Mouse (Mus musculus): ENCODE measurements around the gene Psme2. TPM values are rescaled to one million over a fixed set of nuclear protein-coding genes. Genes with fewer than 3 reads are reported as not detected.

The Psme2 gene
- polyA plus RNA-seq, 1 experiment from 2014 or later = 481 TPM

DNA sequence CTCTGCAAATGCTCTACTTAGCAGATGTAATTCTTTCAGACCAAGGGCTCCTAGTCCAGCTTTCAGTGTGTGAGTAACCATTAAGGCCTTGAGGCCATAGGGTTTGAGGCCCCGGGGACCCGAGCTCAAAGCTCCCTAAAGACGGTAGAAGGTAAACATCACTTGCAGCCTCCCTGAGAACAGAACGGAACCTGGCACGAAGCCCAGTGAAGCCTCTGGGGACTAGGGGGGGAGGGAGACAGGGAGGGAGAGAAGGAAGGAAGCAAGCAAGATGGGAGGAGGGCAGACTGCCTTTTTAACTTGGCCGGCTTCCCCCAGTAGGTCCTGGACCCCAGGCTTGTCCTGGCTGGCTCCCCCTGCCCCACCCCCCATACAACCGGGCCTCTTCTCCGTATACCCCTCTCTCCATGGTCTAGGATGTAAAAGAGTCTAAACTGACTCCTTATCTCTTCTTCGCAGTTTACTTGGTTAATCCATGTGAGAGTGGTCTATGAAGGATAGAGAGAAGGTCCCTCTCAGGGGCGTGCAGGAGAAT lies 50.1 kb downstream of the Psme2 start:
- Histone ChIP-seq H3K27me3 (replicated peaks; ENCODE audit: control insufficient read depth, insufficient read depth, low read length) (no peaks in the 10 kb centered on the region), H3K9ac (ENCODE audit: low read depth, low read length) (peak overlapping the region; percentile 65), H3K9me3 (ENCODE audit: control insufficient read depth) (no peaks in the 10 kb centered on the region), H3K4me2 (replicated peaks; ENCODE audit: low read depth) (peak overlapping the region; percentile 87), H3K4me3 (ENCODE audit: low read depth, low read length) (peak overlapping the region; percentile 65), H3K27ac (ENCODE audit: low read depth, low read length) (peak overlapping the region; percentile 87), H3K4me1 (replicated peaks; ENCODE audit: control insufficient read depth, insufficient read depth, low read length) (peaks cover 4% of the 10 kb centered on the region; the same call in 1 of the 2 replicates), H3K36me3 (ENCODE audit: control insufficient read depth, insufficient read depth) (peaks cover 23% of the 10 kb centered on the region)
- WGBS = 2% methylated on average over 10 of the region's 10 CpGs
- peak; percentile 60 for ATAC-seq
- TF ChIP-seq CTCF (IDR thresholded peaks at IDR 0.05; ENCODE audit: low read depth) = no peak

DNA sequence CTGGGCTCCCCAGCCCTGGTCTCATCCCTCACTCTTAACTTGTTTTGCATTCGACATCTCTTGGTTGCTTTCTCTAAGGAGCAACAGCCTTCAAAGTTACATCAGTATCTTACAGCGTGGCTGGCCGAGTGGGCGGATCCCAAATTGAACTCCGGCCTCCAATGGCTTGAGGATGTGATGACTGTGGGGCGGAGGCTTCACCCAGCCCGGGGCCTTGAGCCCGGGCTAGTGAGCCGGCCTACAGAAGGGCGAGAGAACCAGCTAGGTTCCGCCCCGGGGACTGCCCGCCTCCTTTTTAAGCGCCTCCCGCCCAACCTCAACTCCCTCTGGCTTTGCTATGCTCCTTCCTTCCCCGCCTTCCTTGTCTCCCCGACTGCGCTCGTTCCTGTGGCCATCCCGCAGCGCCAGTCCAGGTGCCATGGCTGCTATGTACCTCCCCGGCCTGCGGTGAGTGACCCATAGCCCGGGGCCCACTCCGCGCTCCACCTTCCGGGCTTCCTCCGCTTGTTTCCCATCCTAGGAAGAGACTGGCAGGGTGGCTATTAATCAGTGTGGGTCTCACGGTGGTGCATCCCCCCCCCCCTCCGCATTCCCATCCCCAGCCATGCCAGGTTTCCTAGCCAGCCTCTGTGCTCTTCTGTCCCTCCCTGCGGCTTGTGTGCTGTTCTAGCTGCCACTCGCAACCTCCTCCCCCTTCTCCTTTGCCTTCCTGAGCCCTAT lies 50.7 kb downstream of the Psme2 start, which contains the start of gene Pck2:
Gene Pck2 (plus strand): TSS at position 200 of the 720 bp plus-strand sequence.
- Histone ChIP-seq H3K4me1 (replicated peaks; ENCODE audit: control insufficient read depth, insufficient read depth, low read length) (peaks cover 4% of the 10 kb centered on the region; the same call in 1 of the 2 replicates), H3K27me3 (replicated peaks; ENCODE audit: control insufficient read depth, insufficient read depth, low read length) (no peaks in the 10 kb centered on the region), H3K9ac (ENCODE audit: low read depth, low read length) (peak within 1 kb of the TSS; percentile 65), H3K36me3 (ENCODE audit: control insufficient read depth, insufficient read depth) (peaks cover 19% of the 10 kb centered on the region), H3K27ac (ENCODE audit: low read depth, low read length) (peak within 1 kb of the TSS; percentile 87), H3K4me2 (replicated peaks; ENCODE audit: low read depth) (peak within 1 kb of the TSS; percentile 87), H3K9me3 (ENCODE audit: control insufficient read depth) (no peaks in the 10 kb centered on the region), H3K4me3 (ENCODE audit: low read depth, low read length) (peak within 1 kb of the TSS; percentile 65)
- no peak; the same call in 1 of the 2 replicates for TF ChIP-seq CTCF (IDR thresholded peaks at IDR 0.05; ENCODE audit: low read depth)
- WGBS = under 1% methylated on average over 32 of the region's 32 CpGs
- peak; percentile 91 for ATAC-seq

Other genes starting within 250 kb of the Psme2 start
- 130 and 133 TPM in 2 replicates for gene Dhrs4, start 112.4 kb downstream of the Psme2 start, polyA plus RNA-seq (2015; fragmentation: Nextera tagmentation; extraction: Ambion mirVana)
- gene Carmil3, start 100.5 kb downstream of the Psme2 start, polyA plus RNA-seq (2015; fragmentation: Nextera tagmentation; extraction: Ambion mirVana) = 0.52 and 0.61 TPM in 2 replicates
- 0.24 and 0.39 TPM in 2 replicates for gene Cpne6, start 80.7 kb downstream of the Psme2 start, polyA plus RNA-seq (2015; fragmentation: Nextera tagmentation; extraction: Ambion mirVana)
- gene Nrl, start 66.1 kb downstream of the Psme2 start, polyA plus RNA-seq (2015; fragmentation: Nextera tagmentation; extraction: Ambion mirVana) = not detected in 2 replicates
- 16.7 and 17.6 TPM in 2 replicates for gene Pck2, start 50.8 kb downstream of the Psme2 start, polyA plus RNA-seq (2015; fragmentation: Nextera tagmentation; extraction: Ambion mirVana)
- gene Dcaf11, start 31.1 kb downstream of the Psme2 start, polyA plus RNA-seq (2015; fragmentation: Nextera tagmentation; extraction: Ambion mirVana) = 67.0 and 74.7 TPM in 2 replicates
- 1.2 and 1.8 TPM in 2 replicates for gene A730061H03Rik, start 30.7 kb downstream of the Psme2 start, polyA plus RNA-seq (2015; fragmentation: Nextera tagmentation; extraction: Ambion mirVana)
- gene Fitm1, start 15.5 kb downstream of the Psme2 start, polyA plus RNA-seq (2015; fragmentation: Nextera tagmentation; extraction: Ambion mirVana) = 0.48 and 0.52 TPM in 2 replicates
- 283 and 287 TPM in 2 replicates for gene Psme1, start 13.0 kb downstream of the Psme2 start, polyA plus RNA-seq (2015; fragmentation: Nextera tagmentation; extraction: Ambion mirVana)
- 21.6 TPM in 2 replicates for gene Emc9, start 5.8 kb downstream of the Psme2 start, polyA plus RNA-seq (2015; fragmentation: Nextera tagmentation; extraction: Ambion mirVana)
- gene Rnf31, start 595 bp upstream of the Psme2 start, polyA plus RNA-seq (2015; fragmentation: Nextera tagmentation; extraction: Ambion mirVana) = 18.2 and 24.0 TPM in 2 replicates
- 44.7 and 46.9 TPM in 2 replicates for gene Irf9, start 12.5 kb upstream of the Psme2 start, polyA plus RNA-seq (2015; fragmentation: Nextera tagmentation; extraction: Ambion mirVana)
- 29.8 and 30.1 TPM in 2 replicates for gene Rec8, start 26.9 kb upstream of the Psme2 start, polyA plus RNA-seq (2015; fragmentation: Nextera tagmentation; extraction: Ambion mirVana)
- 28.0 and 29.8 TPM in 2 replicates for gene Ipo4, start 44.8 kb upstream of the Psme2 start, polyA plus RNA-seq (2015; fragmentation: Nextera tagmentation; extraction: Ambion mirVana)
- gene Gm49378, start 46.8 kb upstream of the Psme2 start, polyA plus RNA-seq (2015; fragmentation: Nextera tagmentation; extraction: Ambion mirVana) = 2.3 and 2.7 TPM in 2 replicates
- 94.6 and 95.9 TPM in 2 replicates for gene Tm9sf1, start 52.7 kb upstream of the Psme2 start, polyA plus RNA-seq (2015; fragmentation: Nextera tagmentation; extraction: Ambion mirVana)
- gene Tssk4, start 59.1 kb upstream of the Psme2 start, polyA plus RNA-seq (2015; fragmentation: Nextera tagmentation; extraction: Ambion mirVana) = 0.65 and 0.69 TPM in 2 replicates
- 85.1 and 94.0 TPM in 2 replicates for gene Mdp1, start 69.4 kb upstream of the Psme2 start, polyA plus RNA-seq (2015; fragmentation: Nextera tagmentation; extraction: Ambion mirVana)
- 21.3 and 24.4 TPM in 2 replicates for gene Gmpr2, start 80.8 kb upstream of the Psme2 start, polyA plus RNA-seq (2015; fragmentation: Nextera tagmentation; extraction: Ambion mirVana)
- gene Nedd8, start 81.0 kb upstream of the Psme2 start, polyA plus RNA-seq (2015; fragmentation: Nextera tagmentation; extraction: Ambion mirVana) = 385 and 387 TPM in 2 replicates
- 20.6 and 21.9 TPM in 2 replicates for gene Tinf2, start 90.7 kb upstream of the Psme2 start, polyA plus RNA-seq (2015; fragmentation: Nextera tagmentation; extraction: Ambion mirVana)
- 1.1 and 1.3 TPM in 2 replicates for gene Tgm1, start 122.8 kb upstream of the Psme2 start, polyA plus RNA-seq (2015; fragmentation: Nextera tagmentation; extraction: Ambion mirVana)
- 24.0 and 25.6 TPM in 2 replicates for gene Rabggta, start 131.2 kb upstream of the Psme2 start, polyA plus RNA-seq (2015; fragmentation: Nextera tagmentation; extraction: Ambion mirVana)
- gene Dhrs1, start 154.6 kb upstream of the Psme2 start, polyA plus RNA-seq (2015; fragmentation: Nextera tagmentation; extraction: Ambion mirVana) = 466 and 476 TPM in 2 replicates
- gene Nop9, start 154.6 kb upstream of the Psme2 start, polyA plus RNA-seq (2015; fragmentation: Nextera tagmentation; extraction: Ambion mirVana) = 14.4 and 14.9 TPM in 2 replicates
- gene Cideb, start 167.3 kb upstream of the Psme2 start, polyA plus RNA-seq (2015; fragmentation: Nextera tagmentation; extraction: Ambion mirVana) = 366 and 385 TPM in 2 replicates
- gene Ltb4r2, start 170.3 kb upstream of the Psme2 start, polyA plus RNA-seq (2015; fragmentation: Nextera tagmentation; extraction: Ambion mirVana) = 6.7 and 9.0 TPM in 2 replicates
- 3.8 and 4.1 TPM in 2 replicates for gene Ltb4r1, start 174.8 kb upstream of the Psme2 start, polyA plus RNA-seq (2015; fragmentation: Nextera tagmentation; extraction: Ambion mirVana)
- gene Adcy4, start 193.0 kb upstream of the Psme2 start, polyA plus RNA-seq (2015; fragmentation: Nextera tagmentation; extraction: Ambion mirVana) = 3.5 and 4.3 TPM in 2 replicates
- gene Ripk3, start 197.8 kb upstream of the Psme2 start, polyA plus RNA-seq (2015; fragmentation: Nextera tagmentation; extraction: Ambion mirVana) = 39.2 and 47.3 TPM in 2 replicates
- 5.9 and 6.1 TPM in 2 replicates for gene Nfatc4, start 232.0 kb upstream of the Psme2 start, polyA plus RNA-seq (2015; fragmentation: Nextera tagmentation; extraction: Ambion mirVana)

All from intestine, postnatal 0 days (tissue).